Mouse (Mus musculus): Measurements from ENCODE around the gene Prss45. TPM values are rescaled to one million over a fixed set of nuclear protein-coding genes. Genes with fewer than 3 reads are reported as not detected.

Prss45 gene
- not detected in 2 replicates for polyA plus RNA-seq (2015; fragmentation: Nextera tagmentation; extraction: Ambion mirVana)

- no peak within 1 kb of the TSS for H3K9ac ChIP-seq (replicated peaks; ENCODE audit: low read depth)
- 73% methylated on average over 19 of the region's 19 CpGs for WGBS
- no peaks in the 10 kb centered on the region for H3K27me3 ChIP-seq (replicated peaks; ENCODE audit: insufficient read depth, low read length)
- no peaks in the 10 kb centered on the region for H3K9me3 ChIP-seq (ENCODE audit: low read length)
- ATAC-seq = no peak
- H3K27ac ChIP-seq (ENCODE audit: low read length) = no peak within 1 kb of the TSS
- H3K4me2 ChIP-seq (replicated peaks; ENCODE audit: low read depth, low read length) = no peak within 1 kb of the TSS
- H3K36me3 ChIP-seq (ENCODE audit: insufficient read depth, low read length) = no peaks in the 10 kb centered on the region
- TF ChIP-seq EP300 (IDR thresholded peaks at IDR 0.05) = no peak
- no peak for TF ChIP-seq CTCF (IDR thresholded peaks at IDR 0.05)
- DNase-seq (ENCODE audit: low spot score) = no peak
- no peak within 1 kb of the TSS for H3K4me3 ChIP-seq (ENCODE audit: low read depth, low read length)
- no peaks in the 10 kb centered on the region for H3K4me1 ChIP-seq (ENCODE audit: insufficient read depth, low read depth, low read length)
Measured at GRCm38 (mm10) chr9:110834411-110834810, at the start of gene Prss45. Prss45 (plus strand) TSS chr9:110834588.

DNA sequence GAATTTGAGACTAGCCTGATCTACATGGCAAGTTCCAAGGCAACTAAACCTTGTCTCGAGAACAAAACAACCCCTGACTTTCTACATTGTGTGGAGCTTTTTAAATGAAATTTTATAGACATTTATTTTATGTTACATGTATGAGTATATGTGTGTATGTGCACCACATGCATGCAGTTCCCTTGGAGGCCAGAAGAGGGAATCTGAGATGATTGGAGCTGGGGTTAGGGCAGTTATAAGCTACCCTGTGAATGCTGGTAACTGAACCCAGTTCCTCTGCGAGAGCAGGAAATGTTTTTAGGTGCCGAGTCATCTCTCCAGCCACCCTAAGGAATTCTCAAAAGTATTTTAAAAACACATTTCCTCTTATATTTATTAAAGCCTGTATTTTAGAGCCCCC is 46.2 kb upstream of the Prss45 start:
- no peaks in the 10 kb centered on the region for H3K4me1 ChIP-seq (ENCODE audit: insufficient read depth, low read depth, low read length)
- 89% methylated on average over 3 of the region's 3 CpGs for WGBS
- TF ChIP-seq EP300 (IDR thresholded peaks at IDR 0.05) (no peak), CTCF (IDR thresholded peaks at IDR 0.05) (0 out of 2 replicates have a peak, but pooled peaks have one; percentile 21)
- no peak overlapping the region for H3K27ac ChIP-seq (ENCODE audit: low read length)
- no peaks in the 10 kb centered on the region for H3K36me3 ChIP-seq (ENCODE audit: insufficient read depth, low read length)
- no peaks in the 10 kb centered on the region for H3K9me3 ChIP-seq (ENCODE audit: low read length)
- ATAC-seq (no peak), DNase-seq (ENCODE audit: low spot score) (no peak)
- no peak overlapping the region for H3K9ac ChIP-seq (replicated peaks; ENCODE audit: low read depth)
- H3K4me2 ChIP-seq (replicated peaks; ENCODE audit: low read depth, low read length) = no peak overlapping the region
- no peak overlapping the region for H3K4me3 ChIP-seq (ENCODE audit: low read depth, low read length)
- H3K27me3 ChIP-seq (replicated peaks; ENCODE audit: insufficient read depth, low read length) = no peaks in the 10 kb centered on the region

- WGBS = 36% methylated on average over 4 of the region's 4 CpGs
- Histone ChIP-seq H3K9me3 (ENCODE audit: low read length) (no peaks in the 10 kb centered on the region), H3K4me3 (ENCODE audit: low read depth, low read length) (no peak overlapping the region), H3K27me3 (replicated peaks; ENCODE audit: insufficient read depth, low read length) (no peaks in the 10 kb centered on the region), H3K27ac (ENCODE audit: low read length) (peak overlapping the region; percentile 54; the same call in 1 of the 2 replicates), H3K9ac (replicated peaks; ENCODE audit: low read depth) (no peak overlapping the region), H3K36me3 (ENCODE audit: insufficient read depth, low read length) (no peaks in the 10 kb centered on the region), H3K4me1 (ENCODE audit: insufficient read depth, low read depth, low read length) (no peaks in the 10 kb centered on the region), H3K4me2 (replicated peaks; ENCODE audit: low read depth, low read length) (no peak overlapping the region)
- TF ChIP-seq EP300 (IDR thresholded peaks at IDR 0.05) = peak; percentile 70
- no peak for TF ChIP-seq CTCF (IDR thresholded peaks at IDR 0.05)
- ATAC-seq (peak; percentile 85), DNase-seq (ENCODE audit: low spot score) (peak; percentile 85)
Measured at GRCm38 (mm10) chr9:110790462-110790861, 43.9 kb upstream of the Prss45 start.

- Histone ChIP-seq H3K4me2 (replicated peaks; ENCODE audit: low read depth, low read length) (no peak overlapping the region), H3K9ac (replicated peaks; ENCODE audit: low read depth) (no peak overlapping the region), H3K9me3 (ENCODE audit: low read length) (no peaks in the 10 kb centered on the region), H3K4me3 (ENCODE audit: low read depth, low read length) (no peak overlapping the region), H3K4me1 (ENCODE audit: insufficient read depth, low read depth, low read length) (no peaks in the 10 kb centered on the region), H3K27ac (ENCODE audit: low read length) (no peak overlapping the region), H3K36me3 (ENCODE audit: insufficient read depth, low read length) (no peaks in the 10 kb centered on the region), H3K27me3 (replicated peaks; ENCODE audit: insufficient read depth, low read length) (no peaks in the 10 kb centered on the region)
- no peak for ATAC-seq
- TF ChIP-seq EP300 (IDR thresholded peaks at IDR 0.05) = no peak
- TF ChIP-seq CTCF (IDR thresholded peaks at IDR 0.05) = no peak
- WGBS = 76% methylated on average over 10 of the region's 10 CpGs
- DNase-seq (ENCODE audit: low spot score) = no peak
Measured at GRCm38 (mm10) chr9:110797013-110797412, 37.4 kb upstream of the Prss45 start.

DNA sequence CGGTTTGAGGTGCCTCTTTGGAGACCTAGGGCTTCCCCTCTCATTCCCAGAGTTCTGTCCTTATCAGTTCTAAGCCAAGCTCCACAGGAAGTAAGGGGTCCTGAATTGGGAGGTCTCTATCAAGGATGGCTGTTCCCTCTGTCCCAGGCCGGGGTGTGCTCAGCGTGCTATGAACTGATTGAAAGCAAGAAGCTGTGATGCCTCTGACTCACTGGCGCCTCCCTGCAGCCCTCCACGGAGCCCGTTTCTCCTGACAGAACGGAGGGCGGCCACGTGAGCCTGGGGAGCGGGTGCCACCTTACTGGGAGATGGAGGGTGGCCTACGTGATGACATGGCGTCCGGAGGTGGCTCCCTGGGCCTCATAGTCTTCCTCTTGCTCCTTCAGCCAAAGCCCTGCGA is 36.5 kb upstream of the Prss45 start, which contains the start of gene Prss42:
Gene Prss42 (plus strand): TSS at position 301 of the 400 bp plus-strand sequence.
- ATAC-seq (no peak), DNase-seq (ENCODE audit: low spot score) (no peak)
- Histone ChIP-seq H3K4me1 (ENCODE audit: insufficient read depth, low read depth, low read length) (no peaks in the 10 kb centered on the region), H3K27me3 (replicated peaks; ENCODE audit: insufficient read depth, low read length) (no peaks in the 10 kb centered on the region), H3K9ac (replicated peaks; ENCODE audit: low read depth) (no peak within 1 kb of the TSS), H3K36me3 (ENCODE audit: insufficient read depth, low read length) (no peaks in the 10 kb centered on the region), H3K4me2 (replicated peaks; ENCODE audit: low read depth, low read length) (no peak within 1 kb of the TSS), H3K4me3 (ENCODE audit: low read depth, low read length) (no peak within 1 kb of the TSS), H3K27ac (ENCODE audit: low read length) (no peak within 1 kb of the TSS), H3K9me3 (ENCODE audit: low read length) (no peaks in the 10 kb centered on the region)
- WGBS = 90% methylated on average over 14 of the region's 14 CpGs
- TF ChIP-seq EP300 (IDR thresholded peaks at IDR 0.05) (no peak), CTCF (IDR thresholded peaks at IDR 0.05) (no peak)

GRCm38 (mm10) chr9:110800834-110801479 is 33.4 kb upstream of the Prss45 start:
- no peak overlapping the region for H3K4me3 ChIP-seq (ENCODE audit: low read depth, low read length)
- no peaks in the 10 kb centered on the region for H3K36me3 ChIP-seq (ENCODE audit: insufficient read depth, low read length)
- H3K9ac ChIP-seq (replicated peaks; ENCODE audit: low read depth) = no peak overlapping the region
- no peak for TF ChIP-seq CTCF (IDR thresholded peaks at IDR 0.05)
- 83% methylated on average over 8 of the region's 8 CpGs for WGBS
- no peak overlapping the region for H3K27ac ChIP-seq (ENCODE audit: low read length)
- H3K4me1 ChIP-seq (ENCODE audit: insufficient read depth, low read depth, low read length) = no peaks in the 10 kb centered on the region
- DNase-seq (ENCODE audit: low spot score) (no peak), ATAC-seq (no peak)
- H3K4me2 ChIP-seq (replicated peaks; ENCODE audit: low read depth, low read length) = no peak overlapping the region
- H3K27me3 ChIP-seq (replicated peaks; ENCODE audit: insufficient read depth, low read length) = no peaks in the 10 kb centered on the region
- H3K9me3 ChIP-seq (ENCODE audit: low read length) = no peaks in the 10 kb centered on the region
